Mouse (Mus musculus) stomach, postnatal 0 days (tissue): ENCODE measurements around the gene Tspan13. TPM values are rescaled to one million over a fixed set of nuclear protein-coding genes. Genes with fewer than 3 reads are reported as not detected.

Experiments used
- ATAC-seq: fragments of 200-750 bp; cut with Nextera tagmentation; 2 replicates; pipeline ENCODE4 v1.8.0; 2017; ENCODE audit not compliant: low FRiP score, low TSS enrichment
- DNase-seq: peaks from one replicate; pipeline ENCODE4 v3.0.0-alpha.2; 2016; ENCODE audit warnings: low spot score
- H3K27ac ChIP-seq: fragments of 300-500 bp; sonication (generic); replicated peaks from 2 replicates; pipeline ENCODE4 v1.5.1; 2014; ENCODE audit warnings: mild to moderate bottlenecking, control low read depth
- H3K27me3 ChIP-seq: fragments of 300-500 bp; sonication (generic); 2 replicates; pipeline ENCODE4 v1.6.1; 2014; ENCODE audit warnings: low read length; ENCODE audit not compliant: control insufficient read depth, insufficient read depth
- H3K36me3 ChIP-seq: fragments of 300-500 bp; sonication (generic); 2 replicates; pipeline ENCODE4 v1.6.1; 2014; ENCODE audit warnings: low read length, mixed read lengths; ENCODE audit not compliant: control insufficient read depth, insufficient read depth
- H3K4me1 ChIP-seq: fragments of 300-500 bp; sonication (generic); replicated peaks from 2 replicates; pipeline ENCODE4 v1.6.1; 2014; ENCODE audit warnings: antibody characterized with exemption; ENCODE audit not compliant: control insufficient read depth, insufficient read depth
- H3K4me2 ChIP-seq: fragments of 300-500 bp; sonication (generic); replicated peaks from 2 replicates; pipeline ENCODE4 v1.6.1; 2014; ENCODE audit warnings: low read depth, mild to moderate bottlenecking, control low read depth, moderate library complexity
- H3K4me3 ChIP-seq: fragments of 300-500 bp; sonication (generic); 2 replicates; pipeline ENCODE4 v1.5.1; 2014; ENCODE audit warnings: low read depth, low read length, control low read depth
- H3K9ac ChIP-seq: fragments of 300-500 bp; sonication (generic); 2 replicates; pipeline ENCODE4 v1.6.1; 2014; ENCODE audit warnings: mild to moderate bottlenecking, low read length, control low read depth, mixed read lengths
- H3K9me3 ChIP-seq: fragments of 300-500 bp; sonication (generic); 2 replicates; pipeline ENCODE4 v1.6.1; 2016; ENCODE audit warnings: low read length; ENCODE audit not compliant: control insufficient read depth
- CTCF ChIP-seq: IDR thresholded peaks from 2 replicates; pipeline ENCODE4 v1.5.1; 2016; ENCODE audit warnings: antibody characterized with exemption, low read depth, mild to moderate bottlenecking, moderate library complexity
- EP300 ChIP-seq: optimal IDR thresholded peaks from 2 replicates; pipeline ENCODE3; 2016; ENCODE audit warnings: antibody characterized with exemption
- WGBS: fragments of 180-500 bp; shearing (Covaris S2); extraction: QIAGEN DNeasy Blood & Tissue Kit; methylation state at CpG from one replicate; pipeline ENCODE4 v1.1.7; 2014; 5-methylcytosine and 5-hydroxymethylcytosine counted together
- polyA plus RNA-seq: library from polyadenylated mRNA; unstranded; fragments of >200 nt; fragmentation: Nextera tagmentation; extraction: Ambion mirVana; gene quantifications from 2 replicates; pipeline ENCODE4 v1.2.1, GENCODE M21; 2015

Gene Tspan13
- polyA plus RNA-seq, 1 experiment from 2014 or later: 129 TPM

DNA sequence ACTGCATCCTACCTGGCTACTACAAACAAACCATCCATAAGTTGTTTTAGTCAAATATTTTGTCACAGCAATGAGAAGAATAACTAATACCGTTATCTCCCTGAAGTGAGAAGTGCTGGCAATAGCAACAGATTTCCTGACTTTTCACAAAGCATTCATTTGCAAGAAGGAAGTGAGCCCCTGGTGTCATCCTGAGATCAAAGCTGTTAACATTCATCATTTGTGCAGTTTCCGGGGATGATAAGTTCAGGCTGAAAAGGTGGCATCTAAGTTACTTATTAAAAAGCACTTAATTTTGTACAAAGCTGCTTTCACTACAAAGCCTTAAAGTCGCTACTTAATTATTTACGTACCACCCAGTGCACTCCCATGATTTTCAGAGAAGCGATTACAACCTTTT lies 30.6 kb upstream of the Tspan13 start:
- H3K4me2 ChIP-seq: no peak overlapping the region
- DNase-seq: no peak
- H3K9me3 ChIP-seq: no peaks in the 10 kb centered on the region
- no peaks in the 10 kb centered on the region for H3K27me3 ChIP-seq
- no peak for ATAC-seq
- H3K4me1 ChIP-seq: no peaks in the 10 kb centered on the region
- no peak overlapping the region for H3K27ac ChIP-seq
- WGBS: 29% methylated on average over 5 of the region's 5 CpGs
- H3K9ac ChIP-seq: no peak overlapping the region
- no peak overlapping the region for H3K4me3 ChIP-seq
- H3K36me3 ChIP-seq: no peaks in the 10 kb centered on the region
- no peak for TF ChIP-seq CTCF

DNA sequence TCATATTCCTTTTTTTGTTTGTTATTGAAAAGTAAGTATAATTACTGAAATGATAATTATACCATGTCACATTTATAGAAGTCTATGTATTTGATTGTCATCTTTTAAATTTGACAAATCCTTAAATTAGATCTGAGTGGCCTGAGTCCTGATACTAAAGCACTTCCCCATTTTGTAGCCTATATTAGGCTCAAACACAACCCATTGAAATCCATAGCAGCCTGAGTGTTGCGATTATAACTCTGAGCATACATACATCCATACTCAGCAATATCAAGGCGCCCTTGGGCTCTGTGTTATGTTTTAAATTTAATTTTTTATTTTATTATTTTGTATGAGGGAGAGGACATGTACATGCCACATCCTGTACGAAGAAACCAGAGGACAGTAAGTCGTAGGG lies 27.9 kb upstream of the Tspan13 start:
- no peak for ATAC-seq
- WGBS: 68% methylated on average over 4 of the region's 4 CpGs
- Histone ChIP-seq H3K4me1 (no peaks in the 10 kb centered on the region), H3K9me3 (no peaks in the 10 kb centered on the region), H3K4me3 (no peak overlapping the region), H3K27me3 (no peaks in the 10 kb centered on the region), H3K4me2 (no peak overlapping the region), H3K27ac (no peak overlapping the region), H3K9ac (no peak overlapping the region), H3K36me3 (no peaks in the 10 kb centered on the region)
- no peak for DNase-seq
- no peak for TF ChIP-seq EP300

DNA sequence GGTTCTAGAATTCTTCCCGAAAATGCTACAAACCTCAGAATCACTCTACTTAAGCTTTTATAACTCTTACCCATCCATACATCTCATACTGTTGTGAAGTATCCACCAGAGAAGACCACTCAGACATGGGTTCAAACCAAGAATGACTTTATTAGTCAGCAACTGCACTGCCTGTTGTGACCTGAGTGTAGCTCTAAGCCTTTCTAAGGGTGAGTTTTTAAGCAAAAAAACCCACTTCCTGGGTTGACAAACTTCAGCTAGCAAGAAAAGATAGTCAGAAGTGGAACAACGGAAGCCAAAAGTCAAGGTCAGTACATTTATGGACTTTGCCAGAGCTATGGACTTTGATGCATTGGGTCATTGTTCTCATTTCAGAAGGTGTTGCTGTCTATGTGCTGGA lies 25.2 kb upstream of the Tspan13 start:
- no peak overlapping the region for H3K9ac ChIP-seq
- no peaks in the 10 kb centered on the region for H3K9me3 ChIP-seq
- ATAC-seq: no peak
- H3K4me1 ChIP-seq: no peaks in the 10 kb centered on the region
- 92% methylated on average over 2 of the region's 2 CpGs for WGBS
- TF ChIP-seq EP300 (no peak), CTCF (no peak)
- H3K4me3 ChIP-seq: no peak overlapping the region
- no peak overlapping the region for H3K27ac ChIP-seq
- no peak for DNase-seq
- H3K27me3 ChIP-seq: no peaks in the 10 kb centered on the region
- no peak overlapping the region for H3K4me2 ChIP-seq
- H3K36me3 ChIP-seq: no peaks in the 10 kb centered on the region

DNA sequence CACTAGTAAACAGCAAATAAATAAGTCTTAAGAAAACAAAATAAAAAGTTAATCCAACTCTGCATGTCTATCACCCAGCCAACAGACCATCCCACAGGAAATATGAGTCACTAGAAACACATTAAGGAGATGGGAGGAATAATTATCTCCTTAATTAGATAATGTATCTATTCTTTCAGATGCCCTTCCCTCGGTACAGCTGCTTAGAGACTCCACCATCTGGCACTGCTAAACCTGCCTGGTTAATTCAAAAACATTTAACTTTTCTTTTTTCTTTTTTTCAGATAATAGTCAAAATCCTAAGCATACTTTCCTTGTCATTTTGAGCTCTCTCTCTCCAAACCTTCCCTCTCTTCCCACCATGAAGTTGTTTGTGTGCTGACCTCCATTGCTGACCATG lies 23.6 kb upstream of the Tspan13 start:
- 79% methylated on average over 1 of the region's 1 CpGs for WGBS

DNA sequence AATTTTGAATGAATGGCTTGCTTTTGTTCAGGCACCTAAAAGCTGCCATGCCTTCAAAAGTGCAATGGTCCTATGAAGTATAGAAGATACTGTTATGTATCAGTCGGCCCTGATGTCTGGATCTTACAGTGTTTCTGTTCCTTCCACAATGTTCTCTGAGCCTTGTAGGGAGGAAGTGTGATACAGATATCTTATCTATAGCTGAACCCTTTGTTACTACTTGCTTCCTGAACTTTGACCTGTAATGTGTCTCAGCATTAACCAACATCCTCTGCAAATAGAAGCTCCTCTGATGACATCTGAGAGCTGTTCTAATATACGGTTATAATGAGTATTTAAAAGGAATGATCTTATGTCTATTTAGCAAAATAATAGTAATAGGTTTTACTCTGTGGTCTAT lies 15.4 kb upstream of the Tspan13 start:
- 57% methylated on average over 2 of the region's 2 CpGs for WGBS
- no peaks in the 10 kb centered on the region for H3K9me3 ChIP-seq
- ATAC-seq: no peak
- H3K27me3 ChIP-seq: no peaks in the 10 kb centered on the region
- no peak overlapping the region for H3K4me3 ChIP-seq
- H3K4me2 ChIP-seq: no peak overlapping the region
- TF ChIP-seq EP300 (no peak), CTCF (no peak)
- H3K36me3 ChIP-seq: no peaks in the 10 kb centered on the region
- no peaks in the 10 kb centered on the region for H3K4me1 ChIP-seq
- DNase-seq: no peak
- no peak overlapping the region for H3K27ac ChIP-seq
- H3K9ac ChIP-seq: no peak overlapping the region

More for the DNA sequence above, 23.6 kb upstream of the Tspan13 start:
- no peak for TF ChIP-seq CTCF
- TF ChIP-seq EP300: no peak
- H3K4me2 ChIP-seq: no peak overlapping the region
- ATAC-seq: no peak
- H3K36me3 ChIP-seq: no peaks in the 10 kb centered on the region
- H3K9me3 ChIP-seq: no peaks in the 10 kb centered on the region
- H3K4me1 ChIP-seq: no peaks in the 10 kb centered on the region
- no peak overlapping the region for H3K4me3 ChIP-seq
- no peak overlapping the region for H3K27ac ChIP-seq
- DNase-seq: no peak
- no peak overlapping the region for H3K9ac ChIP-seq
- no peaks in the 10 kb centered on the region for H3K27me3 ChIP-seq

DNA sequence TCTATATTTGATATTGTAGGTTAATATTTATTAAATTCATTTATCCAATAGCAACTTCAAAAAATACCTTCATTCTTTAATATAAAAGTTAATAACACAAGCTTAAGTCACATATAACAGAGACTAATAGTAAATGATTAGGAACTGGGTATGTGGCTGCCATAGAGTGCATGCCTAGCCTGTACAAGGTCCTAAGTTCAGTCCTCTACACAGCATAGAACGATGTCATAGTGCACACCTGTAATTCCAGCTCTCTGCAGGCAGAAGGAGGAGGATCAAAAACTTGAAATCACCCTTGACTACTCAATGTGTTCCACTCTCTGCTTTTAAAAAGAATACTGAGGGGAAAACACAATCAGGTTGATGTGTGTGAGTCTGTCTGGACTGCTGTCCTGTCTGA lies 8.0 kb upstream of the Tspan13 start:
- no peak for ATAC-seq
- Histone ChIP-seq H3K27me3 (no peaks in the 10 kb centered on the region), H3K4me2 (no peak overlapping the region), H3K9me3 (no peaks in the 10 kb centered on the region), H3K9ac (no peak overlapping the region), H3K27ac (no peak overlapping the region), H3K4me3 (no peak overlapping the region), H3K36me3 (no peaks in the 10 kb centered on the region), H3K4me1 (no peaks in the 10 kb centered on the region)
- 79% methylated on average over 1 of the region's 1 CpGs for WGBS
- TF ChIP-seq EP300 (no peak), CTCF (no peak)
- no peak for DNase-seq

DNA sequence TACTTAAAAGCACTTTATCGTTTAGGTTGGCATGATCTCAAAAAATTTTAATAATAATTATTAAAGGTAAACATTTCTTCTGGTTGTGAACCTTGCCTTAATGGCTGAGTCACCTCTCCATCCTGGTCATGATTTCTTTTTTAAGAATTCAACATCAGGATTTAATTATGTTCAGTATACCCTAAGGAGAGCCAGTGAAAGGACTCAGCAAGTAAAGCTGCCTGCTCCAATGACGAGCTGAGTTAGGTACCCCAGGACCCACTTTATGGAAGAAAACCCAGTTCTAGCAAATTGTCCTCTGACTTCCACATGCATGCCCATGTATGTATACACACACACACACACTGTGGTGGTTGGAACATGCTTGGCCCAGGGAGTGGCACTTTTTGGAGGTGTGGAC lies 5.3 kb upstream of the Tspan13 start:
- 55% methylated on average over 2 of the region's 2 CpGs for WGBS

More for the DNA sequence above, 5.3 kb upstream of the Tspan13 start:
- DNase-seq (no peak), ATAC-seq (no peak)
- Histone ChIP-seq H3K4me2 (no peak overlapping the region), H3K27ac (no peak overlapping the region), H3K9me3 (no peaks in the 10 kb centered on the region), H3K9ac (no peak overlapping the region), H3K4me1 (no peaks in the 10 kb centered on the region), H3K27me3 (no peaks in the 10 kb centered on the region), H3K4me3 (no peak overlapping the region), H3K36me3 (no peaks in the 10 kb centered on the region)
- TF ChIP-seq EP300: no peak
- TF ChIP-seq CTCF: no peak
